Mouse (Mus musculus): ENCODE results near the gene Mtus2. TPM values are rescaled to one million over a fixed set of nuclear protein-coding genes. Genes with fewer than 3 reads are reported as not detected.

Gene Mtus2
- total and polyA plus RNA-seq, 3 experiments: 0.03 to 0.13 TPM; not detected in 1

GRCm38 (mm10) chr5:148363441-148364113 lies 406.5 kb downstream of the Mtus2 start:
- DNase-seq (ENCODE audit: extremely low read depth): no peak
- in situ Hi-C loops (cut with MboI; ENCODE audit: low pct_ligation_motif_present, low pct_unique_long_range_greater_than_20kb, low sequenced_read_pairs) (no loop called here), dilution Hi-C loops (cut with MboI; ENCODE audit: extremely low pct_ligation_motif_present, extremely low pct_unique_long_range_greater_than_20kb, low sequenced_read_pairs) (no loop called here)
- TF ChIP-seq JUND (conservative IDR thresholded peaks at IDR 0.05; ENCODE audit: low read depth, low read length) (no peak), USF2 (conservative IDR thresholded peaks at IDR 0.05; ENCODE audit: low read depth, low read length) (no peak), ZNF384 (IDR thresholded peaks at IDR 0.05; ENCODE audit: low read depth, low read length) (no peak), NRF1 (IDR thresholded peaks at IDR 0.05; ENCODE audit: low read depth, low read length) (no peak), TBP (conservative IDR thresholded peaks at IDR 0.05; ENCODE audit: low read depth, low read length) (no peak)
- Histone ChIP-seq H3K36me3 (replicated peaks in 1 of 2; ENCODE audit: control insufficient read depth in 1 of 2, insufficient read depth in 1 of 2, low read length in 1 of 2) (peaks cover 69 to 93% of the 10 kb centered on the region in 2 experiments), H3K79me2 (replicated peaks; ENCODE audit: control insufficient read depth, extremely low read depth, insufficient read depth, poor library complexity, severe bottlenecking) (peaks cover 89% of the 10 kb centered on the region), H3K9ac (ENCODE audit: insufficient read depth, low read depth) (no peak overlapping the region), H3K27me3 (replicated peaks) (no peaks in the 10 kb centered on the region), H3K4me2 (ENCODE audit: insufficient read depth, low read depth, poor library complexity, severe bottlenecking) (no peak overlapping the region), H3K27ac (ENCODE audit: insufficient read depth, low read depth) (no peak overlapping the region), H3K4me1 (ENCODE audit: control insufficient read depth in 1 of 2, insufficient read depth in 2 of 2) (peaks cover 15 to 63% of the 10 kb centered on the region in 2 experiments), H3K4me3 (replicated peaks in 1 of 3; ENCODE audit: low read depth in 2 of 3, low read length in 2 of 3, poor library complexity in 1 of 3) (no peak overlapping the region), H3K9me3 (replicated peaks; ENCODE audit: low read length) (no peaks in the 10 kb centered on the region)

Other genes with a start within 250 kb of the Mtus2 start
- gene Flt1, start 231.3 kb upstream of the Mtus2 start, total RNA-seq (2012; rRNA removed): 0.29 and 0.47 TPM in 2 replicates
- 0.26 and 0.27 TPM in 2 replicates for gene Flt1, start 231.3 kb upstream of the Mtus2 start, total RNA-seq (2014; rRNA removed)
- 0.85 and 0.94 TPM in 2 replicates for gene Flt1, start 231.3 kb upstream of the Mtus2 start, polyA plus RNA-seq (2012; ENCODE audit: insufficient read length, low read depth)
- gene Pomp, start 96.9 kb upstream of the Mtus2 start, total RNA-seq (2012; rRNA removed): 164 and 227 TPM in 2 replicates
- 615 and 618 TPM in 2 replicates for gene Pomp, start 96.9 kb upstream of the Mtus2 start, total RNA-seq (2014; rRNA removed)
- 238 and 303 TPM in 2 replicates for gene Pomp, start 96.9 kb upstream of the Mtus2 start, polyA plus RNA-seq (2012; ENCODE audit: insufficient read length, low read depth)
- 5.1 and 6.6 TPM in 2 replicates for gene Slc46a3, start 62.5 kb upstream of the Mtus2 start, total RNA-seq (2012; rRNA removed)
- 3.5 and 4.8 TPM in 2 replicates for gene Slc46a3, start 62.5 kb upstream of the Mtus2 start, total RNA-seq (2014; rRNA removed)
- 4.4 and 6.5 TPM in 2 replicates for gene Slc46a3, start 62.5 kb upstream of the Mtus2 start, polyA plus RNA-seq (2012; ENCODE audit: insufficient read length, low read depth)

All from CH12.LX (cell line).